Mouse (Mus musculus) small intestine, adult 2 months (tissue): ENCODE measurements around the gene Ghrhr.

ENCODE experiments used
- CTCF ChIP-seq: fragments of 200-500 bp; IDR thresholded peaks from 2 replicates; pipeline ENCODE4 v1.5.1; 2012; ENCODE audit warnings: low read depth, mild to moderate bottlenecking, control low read depth, inconsistent platforms, low read length, moderate library complexity, mixed read lengths; ENCODE audit not compliant: insufficient replicate concordance, insufficient read length; ENCODE audit errors: extremely low read depth
- POLR2A ChIP-seq: fragments of 200-500 bp; IDR thresholded peaks from 2 replicates; pipeline ENCODE4 v1.6.1; 2012; ENCODE audit warnings: low read depth, mild to moderate bottlenecking, control low read depth, inconsistent platforms, low read length, moderate library complexity

DNA sequence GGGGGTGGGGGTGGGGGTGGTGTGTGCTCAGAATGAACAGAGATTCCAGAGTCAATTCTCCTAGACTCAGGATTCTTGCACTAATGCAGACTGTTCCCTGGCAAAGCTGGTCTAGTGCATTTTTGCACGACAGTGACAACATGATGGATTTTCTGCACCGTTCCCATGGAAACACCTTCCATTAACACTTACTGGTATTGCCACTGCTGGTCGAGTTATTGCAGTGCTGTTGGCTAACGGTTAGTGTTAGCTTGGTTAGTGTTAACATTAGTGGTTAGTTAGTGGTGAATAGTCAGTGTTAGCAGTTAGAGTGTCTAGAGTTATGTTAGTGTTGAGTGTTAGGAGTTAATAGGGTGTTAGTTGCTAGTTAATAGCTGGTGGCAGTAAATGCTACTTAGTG lies 15.7 kb downstream of the Ghrhr start:
- TF ChIP-seq POLR2A (no peak), CTCF (no peak)
